Mouse (Mus musculus) kidney, embryonic 14.5 days (tissue): ENCODE results near the gene Pdia5. TPM values are rescaled to one million over a fixed set of nuclear protein-coding genes. Genes with fewer than 3 reads are reported as not detected.
A peak's percentile ranks its signal among the peaks of the same experiment; 100 is the strongest.

Experiments
- ATAC-seq: fragments of 200-750 bp; cut with Nextera tagmentation; 2 replicates; pipeline ENCODE4 v1.8.0; 2017; ENCODE audit warnings: moderate number of reproducible peaks, mild to moderate bottlenecking, moderate TSS enrichment, moderate library complexity; ENCODE audit not compliant: low FRiP score, low TSS enrichment
- H3K27ac ChIP-seq: fragments of 300-500 bp; sonication (generic); 2 replicates; pipeline ENCODE4 v1.5.1; 2014; ENCODE audit warnings: low read depth, mild to moderate bottlenecking, low read length, moderate library complexity, mixed read lengths
- H3K27me3 ChIP-seq: fragments of 300-500 bp; sonication (generic); 2 replicates; pipeline ENCODE4 v1.6.1; 2014; ENCODE audit warnings: mild to moderate bottlenecking, low read length; ENCODE audit not compliant: control insufficient read depth, insufficient read depth
- H3K36me3 ChIP-seq: fragments of 300-500 bp; sonication (generic); 2 replicates; pipeline ENCODE4 v1.6.1; 2014; ENCODE audit warnings: low read length, mixed read lengths; ENCODE audit not compliant: control insufficient read depth, insufficient read depth
- H3K4me1 ChIP-seq: fragments of 300-500 bp; sonication (generic); 2 replicates; pipeline ENCODE4 v1.6.1; 2014; ENCODE audit warnings: low read length, mixed read lengths; ENCODE audit not compliant: control insufficient read depth, insufficient read depth
- H3K4me2 ChIP-seq: fragments of 300-500 bp; sonication (generic); replicated peaks from 2 replicates; pipeline ENCODE4 v1.6.1; 2014; ENCODE audit warnings: low read depth, mild to moderate bottlenecking, low read length
- H3K4me3 ChIP-seq: fragments of 300-500 bp; sonication (generic); 2 replicates; pipeline ENCODE4 v1.5.1; 2014; ENCODE audit warnings: mild to moderate bottlenecking, low read length
- H3K9ac ChIP-seq: fragments of 300-500 bp; sonication (generic); 2 replicates; pipeline ENCODE4 v1.6.1; 2014; ENCODE audit warnings: low read depth, mild to moderate bottlenecking, low read length, moderate library complexity
- H3K9me3 ChIP-seq: fragments of 300-500 bp; sonication (generic); 2 replicates; pipeline ENCODE4 v1.6.1; 2016; ENCODE audit warnings: low read length; ENCODE audit not compliant: control insufficient read depth
- WGBS: fragments of 180-500 bp; shearing (Covaris S2); extraction: QIAGEN DNeasy Blood & Tissue Kit; methylation state at CpG from one replicate; pipeline ENCODE4 v1.1.7; 2014; 5-methylcytosine and 5-hydroxymethylcytosine counted together
- polyA plus RNA-seq: library from polyadenylated mRNA; unstranded; fragments of >200 nt; fragmentation: Nextera tagmentation; extraction: Ambion mirVana; gene quantifications from 2 replicates; pipeline ENCODE4 v1.2.1, GENCODE M21; 2014

The Pdia5 gene
- polyA plus RNA-seq, 1 experiment from 2014 or later, result 20.8 TPM

- Histone ChIP-seq H3K27me3 (no peaks in the 10 kb centered on the region), H3K27ac (no peak overlapping the region), H3K4me1 (peaks cover 14% of the 10 kb centered on the region; the same call in 1 of the 2 replicates), H3K4me2 (no peak overlapping the region), H3K9me3 (no peaks in the 10 kb centered on the region), H3K9ac (no peak overlapping the region), H3K4me3 (no peak overlapping the region), H3K36me3 (peaks cover 9% of the 10 kb centered on the region; the same call in 1 of the 2 replicates)
- WGBS, result 93% methylated on average over 14 of the region's 14 CpGs
- ATAC-seq, result no peak
These were observed 85.2 kb downstream of the Pdia5 start for GRCm38 (mm10) chr16:35405348-35406080.

- no peak for ATAC-seq
- 78% methylated on average over 5 of the region's 5 CpGs for WGBS
- Histone ChIP-seq H3K36me3 (peaks cover 9% of the 10 kb centered on the region; the same call in 1 of the 2 replicates), H3K27ac (no peak overlapping the region), H3K4me2 (no peak overlapping the region), H3K27me3 (no peaks in the 10 kb centered on the region), H3K4me3 (no peak overlapping the region), H3K4me1 (peaks cover 8% of the 10 kb centered on the region; the same call in 1 of the 2 replicates), H3K9me3 (no peaks in the 10 kb centered on the region), H3K9ac (no peak overlapping the region)
These were observed 85.8 kb downstream of the Pdia5 start for GRCm38 (mm10) chr16:35404864-35405263.

GRCm38 (mm10) chr16:35403891-35404290, 86.8 kb downstream of the Pdia5 start:
- Histone ChIP-seq H3K9me3 (no peaks in the 10 kb centered on the region), H3K4me3 (no peak overlapping the region), H3K4me1 (0 out of 2 replicates have a peak, but pooled peaks cover 8% of the 10 kb centered on the region), H3K9ac (no peak overlapping the region), H3K36me3 (peaks cover 6% of the 10 kb centered on the region; the same call in 1 of the 2 replicates), H3K27ac (no peak overlapping the region), H3K4me2 (no peak overlapping the region), H3K27me3 (no peaks in the 10 kb centered on the region)
- ATAC-seq, result no peak
- 86% methylated on average over 8 of the region's 8 CpGs for WGBS

- H3K9ac ChIP-seq, result no peak overlapping the region
- H3K4me3 ChIP-seq, result no peak overlapping the region
- H3K36me3 ChIP-seq, result peaks cover 6% of the 10 kb centered on the region; the same call in 1 of the 2 replicates
- H3K27me3 ChIP-seq, result no peaks in the 10 kb centered on the region
- no peak overlapping the region for H3K4me2 ChIP-seq
- 90% methylated on average over 9 of the region's 9 CpGs for WGBS
- H3K9me3 ChIP-seq, result no peaks in the 10 kb centered on the region
- H3K27ac ChIP-seq, result no peak overlapping the region
- 0 out of 2 replicates have a peak, but pooled peaks cover 8% of the 10 kb centered on the region for H3K4me1 ChIP-seq
- ATAC-seq, result no peak
These were observed 87.3 kb downstream of the Pdia5 start for GRCm38 (mm10) chr16:35403356-35403755.

GRCm38 (mm10) chr16:35392813-35393212, 97.9 kb downstream of the Pdia5 start:
- H3K9me3 ChIP-seq, result no peaks in the 10 kb centered on the region
- H3K4me1 ChIP-seq, result no peaks in the 10 kb centered on the region
- H3K27ac ChIP-seq, result no peak overlapping the region
- no peak overlapping the region for H3K4me3 ChIP-seq
- WGBS, result 85% methylated on average over 8 of the region's 8 CpGs
- no peak overlapping the region for H3K4me2 ChIP-seq
- ATAC-seq, result no peak
- no peaks in the 10 kb centered on the region; the same call in 1 of the 2 replicates for H3K36me3 ChIP-seq
- H3K9ac ChIP-seq, result no peak overlapping the region
- no peaks in the 10 kb centered on the region for H3K27me3 ChIP-seq

- no peaks in the 10 kb centered on the region for H3K36me3 ChIP-seq
- ATAC-seq, result no peak
- no peak overlapping the region for H3K9ac ChIP-seq
- no peaks in the 10 kb centered on the region for H3K9me3 ChIP-seq
- H3K4me3 ChIP-seq, result no peak overlapping the region
- H3K27me3 ChIP-seq, result no peaks in the 10 kb centered on the region
- WGBS, result 90% methylated on average over 3 of the region's 3 CpGs
- no peak overlapping the region for H3K27ac ChIP-seq
- no peak overlapping the region for H3K4me2 ChIP-seq
- no peaks in the 10 kb centered on the region for H3K4me1 ChIP-seq
These were observed 105.0 kb downstream of the Pdia5 start for GRCm38 (mm10) chr16:35385654-35386053.

- Histone ChIP-seq H3K9me3 (no peaks in the 10 kb centered on the region), H3K36me3 (no peaks in the 10 kb centered on the region), H3K27ac (no peak overlapping the region), H3K4me2 (no peak overlapping the region), H3K4me3 (no peak overlapping the region), H3K4me1 (no peaks in the 10 kb centered on the region), H3K27me3 (no peaks in the 10 kb centered on the region), H3K9ac (no peak overlapping the region)
- WGBS, result 51% methylated on average over 9 of the region's 9 CpGs
- no peak for ATAC-seq
These were observed 110.6 kb downstream of the Pdia5 start for GRCm38 (mm10) chr16:35380048-35380447.

GRCm38 (mm10) chr16:35379344-35379743, 111.3 kb downstream of the Pdia5 start:
- H3K9ac ChIP-seq, result no peak overlapping the region
- no peaks in the 10 kb centered on the region for H3K36me3 ChIP-seq
- ATAC-seq, result no peak
- no peak overlapping the region for H3K4me2 ChIP-seq
- no peak overlapping the region for H3K27ac ChIP-seq
- H3K9me3 ChIP-seq, result no peaks in the 10 kb centered on the region
- no peak overlapping the region for H3K4me3 ChIP-seq
- 89% methylated on average over 3 of the region's 3 CpGs for WGBS
- H3K27me3 ChIP-seq, result no peaks in the 10 kb centered on the region
- H3K4me1 ChIP-seq, result no peaks in the 10 kb centered on the region

GRCm38 (mm10) chr16:35364063-35364428, 126.6 kb downstream of the Pdia5 start:
- H3K27ac ChIP-seq, result peak overlapping the region; percentile 62; the same call in 1 of the 2 replicates
- H3K27me3 ChIP-seq, result no peaks in the 10 kb centered on the region
- peak overlapping the region; percentile 86 for H3K4me3 ChIP-seq
- peaks cover 3% of the 10 kb centered on the region; the same call in 1 of the 2 replicates for H3K4me1 ChIP-seq
- ATAC-seq, result no peak
- 0 out of 2 replicates have a peak overlapping the region, but pooled peaks have one; percentile 37 for H3K9ac ChIP-seq
- H3K9me3 ChIP-seq, result no peaks in the 10 kb centered on the region
- 2% methylated on average over 7 of the region's 7 CpGs for WGBS
- H3K36me3 ChIP-seq, result peaks cover 5% of the 10 kb centered on the region; the same call in 1 of the 2 replicates
- peak overlapping the region; percentile 87 for H3K4me2 ChIP-seq
